Mouse (Mus musculus) embryo, embryonic 9.5 days (tissue): ENCODE data around the gene Zscan5b.
"Not testable (repeated sequence)": the region's sequence is repeated elsewhere in the genome, so short reads cannot be mapped to it uniquely, and the experiment has no call there.

Experiments
- DNase-seq: peaks from one replicate; pipeline ENCODE4 v3.0.0-alpha.2; 2017; ENCODE audit errors: extremely low spot score

The Zscan5b gene

DNA sequence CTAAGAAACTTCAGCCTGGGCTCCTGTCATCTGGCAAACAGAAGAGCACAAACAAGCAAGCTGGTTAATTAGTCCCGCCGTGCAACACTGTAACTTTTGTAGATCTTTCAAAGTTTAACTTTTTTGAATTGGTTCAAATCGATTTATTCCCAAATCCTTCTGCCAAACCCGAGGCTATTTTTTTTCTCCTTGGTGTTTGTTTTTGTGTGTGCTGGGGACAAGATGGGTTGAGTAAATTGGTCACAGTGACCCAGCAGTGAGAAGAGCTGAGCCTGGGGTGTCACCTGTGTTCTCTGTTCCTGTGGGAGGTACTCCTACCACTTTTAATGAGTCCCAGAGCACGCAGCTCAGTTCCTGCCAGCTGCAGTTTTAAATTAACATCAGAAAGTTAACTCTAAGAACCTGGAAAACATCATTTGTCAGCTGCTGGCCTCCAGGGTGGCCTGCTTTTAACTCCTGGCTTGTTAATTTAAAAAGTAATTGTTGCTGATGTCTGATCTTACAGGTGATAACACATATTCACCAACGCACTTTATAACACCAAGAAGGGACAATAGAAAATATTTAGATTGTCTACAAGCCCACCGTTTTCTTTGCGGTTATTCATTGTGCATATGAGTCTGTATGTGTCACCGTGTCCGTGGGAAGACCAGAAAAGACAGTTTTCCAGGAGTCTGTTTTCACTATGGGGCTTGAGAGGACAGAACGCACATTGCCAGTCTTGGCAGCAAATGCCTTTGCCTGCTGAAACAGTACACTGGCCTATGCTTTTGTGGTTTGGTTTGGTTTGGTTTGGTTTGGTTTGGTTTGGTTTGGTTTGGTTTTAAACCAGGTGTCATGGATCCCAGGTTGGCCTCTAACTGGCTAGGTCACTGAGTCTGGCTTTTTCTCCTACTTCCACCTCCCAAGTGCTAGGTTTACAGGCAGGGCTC is 22.5 kb downstream of the Zscan5b start:
- DNase-seq, result no peak

- DNase-seq, result no peak
Measured at GRCm38 (mm10) chr7:6252410-6252809, 30.3 kb downstream of the Zscan5b start, which contains the start of gene Epp13. Epp13 (plus strand) TSS chr7:6252710.

GRCm38 (mm10) chr7:6254451-6254850 is 32.4 kb downstream of the Zscan5b start:
- no peak for DNase-seq

DNA sequence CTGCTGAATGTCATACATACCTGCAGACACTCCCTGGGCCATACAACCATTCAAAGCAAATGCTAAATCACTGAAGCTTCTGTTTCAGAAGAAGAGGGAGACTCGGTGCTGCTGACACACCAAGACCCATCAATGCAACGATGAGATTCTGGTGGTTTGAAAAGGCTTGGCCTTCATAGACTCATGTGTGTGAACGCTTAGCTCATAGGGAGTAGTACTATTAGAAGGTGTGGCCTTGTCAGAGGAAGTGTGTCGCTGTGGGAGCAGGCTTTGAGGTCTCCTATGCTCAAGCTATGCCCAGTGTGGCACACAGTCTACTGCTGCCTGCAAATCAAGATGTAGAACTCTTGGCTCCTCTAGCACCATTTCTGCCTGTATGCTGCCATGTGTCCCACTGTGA is 35.3 kb downstream of the Zscan5b start:
- DNase-seq, result no peak

DNA sequence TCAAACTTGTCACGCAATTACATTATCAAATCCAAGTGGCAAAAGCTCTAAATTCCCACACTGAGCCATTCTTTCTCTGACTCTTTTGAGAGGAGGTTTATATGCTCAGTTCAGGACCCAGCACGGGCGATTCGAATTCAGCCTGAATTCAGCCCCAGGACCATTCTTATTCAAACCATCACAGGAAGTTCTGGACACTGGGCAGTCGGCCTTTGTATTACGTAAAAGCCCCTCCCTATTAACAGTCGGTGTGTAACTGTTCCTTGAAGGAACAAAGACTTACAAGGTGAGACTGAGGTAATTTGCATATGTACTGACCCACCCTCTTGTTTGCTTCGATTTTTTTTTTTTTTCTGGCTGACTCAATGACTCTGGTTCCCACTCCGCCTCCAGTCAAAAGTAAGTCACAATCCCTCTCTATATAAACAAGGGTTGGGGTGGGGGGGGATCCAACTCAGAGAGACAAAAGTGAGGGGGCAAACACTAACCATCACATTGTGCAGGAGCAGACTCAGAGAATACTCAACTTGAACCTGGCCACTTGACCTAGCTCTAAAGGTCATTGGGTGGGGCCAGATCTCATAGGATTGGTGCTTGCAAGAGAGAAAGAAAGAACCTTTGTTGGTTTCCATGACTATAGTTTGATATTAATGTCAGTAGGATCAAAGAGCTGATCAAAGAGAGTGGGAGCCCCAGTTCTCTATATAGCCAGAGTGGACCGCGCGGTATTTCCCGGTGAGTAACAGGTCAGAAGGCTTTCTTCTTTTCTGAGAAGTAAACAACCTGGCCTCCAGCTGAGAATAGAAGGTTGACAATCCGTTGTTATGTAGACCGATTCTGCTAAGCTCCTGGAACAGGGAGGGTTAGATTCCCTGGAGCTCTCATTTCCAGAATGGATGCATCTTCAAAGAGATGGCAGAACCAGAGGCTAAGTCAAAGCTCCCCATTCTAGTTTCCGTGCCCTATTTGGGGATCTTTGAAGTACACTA is 36.4 kb downstream of the Zscan5b start:
- DNase-seq, result no peak

DNA sequence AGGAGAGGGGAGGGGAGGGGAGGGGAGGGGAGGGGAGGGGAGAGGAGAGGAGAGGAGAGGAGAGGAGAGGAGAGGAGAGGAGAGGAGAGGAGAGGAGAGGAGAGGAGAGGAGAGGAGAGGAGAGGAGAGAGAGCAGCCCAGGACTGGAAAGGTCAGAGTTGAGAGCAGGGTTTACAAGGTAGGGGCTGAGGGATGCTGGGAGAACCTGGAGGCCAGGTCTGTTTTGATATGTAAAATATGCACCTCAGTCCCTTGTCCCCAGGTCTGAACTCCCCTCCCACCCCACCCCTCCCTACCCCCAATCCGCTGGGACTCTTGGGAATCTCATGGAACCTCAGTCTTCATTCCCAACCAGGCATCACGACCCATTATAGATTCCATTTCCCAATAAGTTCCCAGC is 37.9 kb downstream of the Zscan5b start:
- DNase-seq, result not testable (repeated sequence)

DNA sequence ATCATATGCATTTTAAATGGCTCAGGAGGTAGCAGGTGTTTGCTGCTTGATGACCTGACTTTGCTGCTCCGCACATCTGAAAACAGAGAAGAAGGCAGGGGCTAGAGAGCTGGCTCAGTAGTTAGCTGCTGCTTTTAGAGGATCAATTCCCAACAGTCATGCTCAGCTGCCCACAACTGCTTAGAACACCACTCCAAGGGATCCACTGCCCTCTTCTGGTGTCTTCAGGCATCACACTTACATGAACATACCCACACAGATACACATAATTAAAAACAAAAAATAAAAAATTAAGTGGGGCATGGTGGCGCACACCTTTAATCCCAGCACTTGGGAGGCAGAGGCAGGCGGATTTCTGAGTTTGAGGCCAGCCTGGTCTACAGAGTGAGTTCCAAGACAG is 40.0 kb downstream of the Zscan5b start:
- DNase-seq, result no peak

DNA sequence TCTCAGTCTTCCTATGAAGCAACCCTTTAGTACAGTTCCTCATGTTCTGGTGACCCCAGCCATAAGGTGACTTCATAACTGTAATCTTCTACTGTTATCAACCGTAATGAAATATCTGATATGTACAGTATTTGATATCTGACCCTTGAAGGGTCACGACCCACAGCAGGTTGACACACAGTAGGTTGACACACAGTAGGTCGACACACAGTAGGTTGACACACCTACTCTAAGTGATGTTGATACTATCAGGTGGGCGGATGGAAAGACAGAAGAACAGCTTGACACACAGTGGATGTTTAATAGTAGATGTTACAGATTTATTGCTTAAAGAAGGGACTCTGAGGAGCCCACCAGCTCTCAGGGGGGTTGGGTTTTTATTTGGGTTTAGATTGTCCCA is 40.9 kb downstream of the Zscan5b start:
- DNase-seq, result no peak

DNA sequence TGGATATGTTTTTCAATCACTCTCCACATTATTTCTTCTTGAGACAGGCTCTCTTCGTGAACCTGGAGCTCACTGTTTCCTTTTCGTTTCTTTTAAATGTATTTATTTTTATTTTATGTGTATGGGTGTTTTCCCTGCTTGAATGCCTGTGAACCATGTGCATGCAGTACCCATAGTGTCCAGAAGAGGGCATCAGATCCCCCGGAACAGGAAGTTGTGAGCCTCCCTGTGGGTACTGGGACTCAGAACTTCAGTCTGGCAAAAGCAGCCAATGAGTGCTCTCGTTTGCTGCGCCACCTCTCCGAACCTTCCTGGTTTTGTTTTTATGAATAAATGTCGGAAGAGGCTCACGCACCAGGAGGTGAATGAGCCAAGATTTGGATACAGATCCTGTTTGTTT is 43.6 kb downstream of the Zscan5b start:
- no peak for DNase-seq

DNA sequence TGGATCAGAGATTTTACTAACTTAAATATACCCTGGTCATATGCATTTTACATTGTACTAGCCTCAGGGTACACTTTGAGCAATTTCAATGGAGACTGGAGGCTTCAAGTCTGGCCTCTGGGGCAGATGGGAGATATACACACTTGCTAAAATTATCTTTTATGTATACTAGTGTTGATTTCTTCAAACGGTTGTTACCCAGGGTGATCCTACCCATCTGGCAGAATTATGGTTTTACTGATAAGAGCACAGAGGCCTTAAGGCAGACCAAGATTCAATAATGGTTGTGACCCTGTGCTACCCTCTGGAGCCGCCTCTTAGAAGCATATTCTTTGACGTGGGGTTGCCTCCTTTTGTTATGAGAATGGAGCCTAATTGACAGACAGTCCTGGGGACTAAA is 55.8 kb downstream of the Zscan5b start:
- no peak for DNase-seq

- peak; percentile 71 for DNase-seq
Measured at GRCm38 (mm10) chr7:6282749-6283148, 60.7 kb downstream of the Zscan5b start.

GRCm38 (mm10) chr7:6283451-6284075 is 61.5 kb downstream of the Zscan5b start:
- DNase-seq, result peak; percentile 88

- no peak for DNase-seq
Measured at GRCm38 (mm10) chr7:6284442-6285012, 62.4 kb downstream of the Zscan5b start.

GRCm38 (mm10) chr7:6285366-6285765 is 63.3 kb downstream of the Zscan5b start:
- DNase-seq, result no peak

DNA sequence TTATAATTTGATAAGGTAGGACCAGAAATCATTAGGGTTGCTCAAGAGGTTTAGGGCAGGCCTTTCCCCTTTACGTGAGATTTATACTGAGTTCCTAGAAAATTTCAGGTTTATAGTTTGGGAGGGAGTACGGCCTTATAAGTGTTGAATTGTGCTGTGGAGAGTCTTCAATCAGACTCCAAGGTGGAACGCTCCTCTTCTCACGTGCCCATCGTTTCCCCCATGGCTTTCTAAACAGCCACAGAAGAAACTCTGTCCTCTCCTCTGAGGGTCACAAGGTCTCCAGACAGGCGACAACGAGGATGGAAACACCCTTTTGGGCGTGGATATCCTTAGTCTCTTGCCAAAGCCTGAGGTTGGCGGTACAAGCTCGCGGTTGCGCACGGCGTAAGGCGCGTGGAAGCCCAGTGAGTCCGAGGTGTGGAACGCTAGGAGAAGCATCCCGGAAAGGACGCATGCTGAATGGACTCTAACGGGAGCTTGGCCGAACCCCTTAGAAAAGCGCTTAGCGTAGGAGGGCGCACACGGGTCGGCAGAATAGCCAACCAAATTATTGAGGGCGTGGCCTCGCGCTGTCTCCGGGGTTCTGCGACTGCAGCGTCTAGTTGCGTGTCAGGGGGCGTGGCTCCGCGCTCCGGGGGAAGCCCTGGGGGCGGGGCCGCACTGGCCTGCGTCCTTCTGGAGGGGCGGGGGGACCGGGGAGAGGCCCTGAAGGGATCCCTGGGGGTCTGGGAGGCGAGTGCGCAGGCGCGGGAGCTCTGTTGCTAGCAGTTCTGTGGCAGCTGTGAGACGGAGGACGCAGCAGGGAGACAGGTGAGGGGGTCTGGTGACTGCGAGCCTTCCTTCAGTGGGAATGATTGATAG is 64.0 kb downstream of the Zscan5b start, which contains the start of gene Zfp667:
Gene Zfp667 (plus strand): TSS at position 738 of the 864 bp plus-strand sequence.
- DNase-seq, result peak; percentile 97

GRCm38 (mm10) chr7:6286921-6287531 is 64.9 kb downstream of the Zscan5b start:
- peak; percentile 14 for DNase-seq
